Mouse (Mus musculus) ES-Bruce4 (cell line): Measurements from ENCODE around the gene Grm1.

Experiments
- CTCF ChIP-seq: IDR thresholded peaks from one replicate; pipeline ENCODE4 v1.8.1; 2011; ENCODE audit warnings: low read depth, low read length
- EP300 ChIP-seq: IDR thresholded peaks from 2 replicates; pipeline ENCODE4 v1.6.1; 2011; ENCODE audit warnings: low read depth, low read length; ENCODE audit not compliant: insufficient read depth
- POLR2A ChIP-seq: IDR thresholded peaks from one replicate; pipeline ENCODE4 v1.8.1; 2011; ENCODE audit warnings: low read length; ENCODE audit not compliant: insufficient read depth

DNA sequence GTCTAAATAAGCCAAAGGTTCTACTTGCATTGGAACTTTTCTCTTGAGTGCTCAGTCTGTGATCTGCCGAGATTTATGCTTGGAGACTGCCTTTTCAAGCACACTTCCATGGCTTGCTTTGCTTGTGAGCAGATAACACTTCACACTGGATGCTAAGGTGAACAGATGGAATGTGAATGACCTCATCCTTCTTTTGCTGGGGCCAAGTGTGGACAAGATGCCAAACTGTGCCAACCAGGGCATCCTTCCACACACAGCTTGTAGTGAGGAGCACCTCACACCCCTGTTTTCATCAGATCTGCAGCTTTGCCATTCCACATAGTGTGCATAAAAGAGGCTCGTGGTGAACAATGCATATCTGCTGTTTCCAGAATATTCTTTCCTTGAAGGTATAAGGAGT lies 371.3 kb downstream of the Grm1 start:
- TF ChIP-seq CTCF (no peak), EP300 (no peak), POLR2A (no peak)
